Mouse (Mus musculus): ENCODE data around the gene Gjb6. TPM values are rescaled to one million over a fixed set of nuclear protein-coding genes. Genes with fewer than 3 reads are reported as not detected.

Gene Gjb6
- total RNA-seq, 2 experiments from 2014 or later, result 36.7 to 44.6 TPM

DNA sequence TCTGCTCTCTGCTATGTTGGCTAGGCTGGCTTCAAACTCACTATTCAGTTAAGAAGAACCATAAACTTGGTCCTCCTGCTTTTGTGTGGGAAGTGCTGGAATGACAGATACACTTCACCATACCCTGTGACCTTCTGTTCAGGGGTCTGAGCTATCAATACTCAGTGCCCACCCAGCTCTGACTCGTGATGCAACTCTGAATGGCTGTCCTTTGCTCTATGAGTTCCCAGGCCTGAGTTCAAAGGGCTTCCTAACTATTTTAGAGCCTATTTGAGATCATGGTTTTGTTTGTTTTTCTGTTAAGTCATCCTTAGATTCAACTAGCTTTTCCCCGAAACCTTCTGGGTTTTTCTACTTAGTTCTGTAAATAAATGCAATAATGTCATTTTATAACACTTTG is 43.4 kb downstream of the Gjb6 start:
- no peak for DNase-seq (ENCODE audit: low spot score in 2 of 2)

DNA sequence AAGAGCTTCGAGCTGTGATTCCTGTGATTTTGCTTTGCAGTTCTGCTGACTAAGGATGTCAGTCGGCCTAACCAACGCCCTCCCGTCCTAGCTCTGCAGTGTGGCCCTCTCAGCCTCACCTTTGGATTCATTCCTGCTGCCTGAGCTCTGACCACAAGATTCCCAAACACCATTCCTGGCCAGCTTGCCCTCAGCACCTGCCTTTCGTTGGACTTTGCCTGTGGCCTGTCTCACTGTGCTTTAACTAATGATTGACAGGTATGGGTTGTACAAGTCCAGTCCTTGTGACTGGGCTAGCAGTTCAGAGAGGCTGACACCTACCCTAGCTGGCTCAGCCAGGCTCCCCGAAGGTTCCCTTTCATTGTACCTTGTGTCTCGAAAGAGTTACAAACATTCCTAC is 44.3 kb downstream of the Gjb6 start:
- no peak for DNase-seq (ENCODE audit: low spot score in 2 of 2)

DNA sequence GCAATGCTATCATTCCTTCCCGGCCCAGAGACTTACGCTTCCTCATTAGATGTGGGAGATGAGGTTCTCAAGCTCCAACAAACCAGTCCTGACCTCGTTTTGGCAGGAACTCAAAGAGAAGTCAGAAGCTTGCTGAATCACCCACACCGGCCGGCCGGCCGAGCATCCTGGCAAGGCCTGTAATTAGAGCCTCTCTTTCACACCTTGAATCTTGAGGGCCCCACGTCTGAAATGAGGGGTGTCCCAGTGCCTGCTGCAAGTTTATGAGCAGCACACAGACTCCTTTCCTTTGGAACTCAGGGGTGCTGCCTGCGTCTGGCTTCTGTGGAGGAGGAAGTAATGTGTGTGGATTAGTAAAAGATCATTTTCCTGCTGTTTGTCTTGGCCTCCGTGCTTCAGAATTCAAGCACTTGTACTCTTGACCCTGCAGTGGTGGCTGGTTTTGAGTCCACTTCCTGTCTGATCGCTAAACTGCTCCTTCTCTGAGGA is 49.2 kb downstream of the Gjb6 start:
- no peak for DNase-seq (ENCODE audit: low spot score in 2 of 2)

DNA sequence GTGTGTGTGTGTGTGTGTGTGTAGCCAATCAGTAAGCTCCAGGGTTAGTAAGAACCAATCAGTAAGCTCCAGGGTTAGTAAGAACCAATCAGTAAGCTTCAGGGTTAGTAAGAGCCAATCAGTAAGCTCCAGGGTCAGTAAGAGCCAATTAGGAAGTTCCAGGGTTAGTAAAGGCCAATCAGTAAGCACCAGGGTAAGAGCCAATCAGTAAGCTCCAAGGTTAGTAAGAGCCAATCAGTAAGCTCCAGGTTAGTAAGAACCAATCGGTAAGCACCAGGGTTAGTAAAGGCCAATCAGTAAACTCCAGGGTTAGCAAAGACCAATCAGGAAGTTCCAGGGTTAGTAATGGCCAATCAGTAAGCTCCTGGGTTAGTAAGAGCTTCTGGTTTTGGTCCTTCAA is 50.5 kb downstream of the Gjb6 start:
- no peak for DNase-seq (ENCODE audit: low spot score in 2 of 2)

DNA sequence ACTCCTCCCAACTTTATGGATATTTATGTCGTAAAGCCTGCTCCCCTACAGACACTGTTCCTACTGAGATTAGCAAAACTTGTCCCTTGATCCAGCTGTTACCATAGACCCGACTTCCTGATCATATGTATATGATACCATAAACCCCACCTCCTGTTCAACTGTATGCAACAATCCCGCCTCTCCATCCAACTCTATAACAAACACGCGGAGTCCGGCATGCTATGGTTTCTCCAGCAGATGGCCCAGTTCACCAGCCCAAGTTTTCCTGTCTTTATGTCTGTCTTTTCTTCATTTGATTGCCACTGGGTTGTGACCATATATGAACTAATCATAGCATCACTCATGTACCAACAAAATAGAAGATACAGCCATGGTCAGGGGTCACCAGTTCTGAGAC is 57.9 kb downstream of the Gjb6 start:
- DNase-seq (ENCODE audit: low spot score in 2 of 2), result no peak

Other genes starting within 250 kb of the Gjb6 start
- 10 to 100 TPM; 88.7 to 99.0 TPM for gene Zmym2, start 247.0 kb downstream of the Gjb6 start, total RNA-seq (2021)
- gene Gja3, start 75.5 kb downstream of the Gjb6 start, total RNA-seq (2021), result under 1 TPM; 0.46 to 0.89 TPM
- gene Gjb2, start 28.9 kb downstream of the Gjb6 start, total RNA-seq (2021), result 1 to 10 TPM; 6.2 to 7.5 TPM
- under 1 TPM; 0.39 to 0.42 TPM for gene Gm4491, start 17.7 kb downstream of the Gjb6 start, total RNA-seq (2021)

Measured in layer of hippocampus, postnatal 10 days (tissue).